Mouse (Mus musculus) testis, adult 2 months (tissue): ENCODE measurements around the gene Rad21l. TPM values are rescaled to one million over a fixed set of nuclear protein-coding genes. Genes with fewer than 3 reads are reported as not detected.

Source experiments
- H3K27ac ChIP-seq: fragments of 200-500 bp; 2 replicates; pipeline ENCODE4 v1.5.1; 2012; ENCODE audit warnings: low read depth, low read length; ENCODE audit not compliant: control insufficient read depth, insufficient read depth
- H3K27me3 ChIP-seq: fragments of 200-500 bp; 2 replicates; pipeline ENCODE4 v1.6.1; 2012; ENCODE audit warnings: mild to moderate bottlenecking, low read length, moderate library complexity; ENCODE audit not compliant: control insufficient read depth, insufficient read depth
- H3K36me3 ChIP-seq: fragments of 200-500 bp; 2 replicates; pipeline ENCODE4 v1.6.1; 2012; ENCODE audit warnings: mild to moderate bottlenecking, low read length; ENCODE audit not compliant: control insufficient read depth, insufficient read depth
- H3K4me1 ChIP-seq: fragments of 200-500 bp; 2 replicates; pipeline ENCODE4 v1.6.1; 2012; ENCODE audit warnings: low read length; ENCODE audit not compliant: control insufficient read depth, insufficient read depth
- H3K4me3 ChIP-seq: fragments of 200-500 bp; 2 replicates; pipeline ENCODE4 v1.5.1; 2012; ENCODE audit warnings: low read depth, mild to moderate bottlenecking, low read length, moderate library complexity, mixed read lengths; ENCODE audit not compliant: control insufficient read depth
- CTCF ChIP-seq: fragments of 200-500 bp; IDR thresholded peaks from 2 replicates; pipeline ENCODE4 v1.5.1; 2012; ENCODE audit warnings: low read depth, mild to moderate bottlenecking, inconsistent platforms, low read length, moderate library complexity; ENCODE audit not compliant: control insufficient read depth, insufficient read depth, insufficient replicate concordance
- POLR2A ChIP-seq: fragments of 200-500 bp; IDR thresholded peaks from 2 replicates; pipeline ENCODE4 v1.6.1; 2012; ENCODE audit warnings: low read depth, mild to moderate bottlenecking, inconsistent platforms, low read length, moderate library complexity; ENCODE audit not compliant: control insufficient read depth
- polyA plus RNA-seq: library from polyadenylated mRNA; depleted of rRNA; stranded (reverse); fragments of >200 nt; gene quantifications from 2 replicates; pipeline ENCODE4 v1.2.3, GENCODE M21; 2012

The Rad21l gene
- polyA plus RNA-seq, 1 experiment = 0.62 TPM

DNA sequence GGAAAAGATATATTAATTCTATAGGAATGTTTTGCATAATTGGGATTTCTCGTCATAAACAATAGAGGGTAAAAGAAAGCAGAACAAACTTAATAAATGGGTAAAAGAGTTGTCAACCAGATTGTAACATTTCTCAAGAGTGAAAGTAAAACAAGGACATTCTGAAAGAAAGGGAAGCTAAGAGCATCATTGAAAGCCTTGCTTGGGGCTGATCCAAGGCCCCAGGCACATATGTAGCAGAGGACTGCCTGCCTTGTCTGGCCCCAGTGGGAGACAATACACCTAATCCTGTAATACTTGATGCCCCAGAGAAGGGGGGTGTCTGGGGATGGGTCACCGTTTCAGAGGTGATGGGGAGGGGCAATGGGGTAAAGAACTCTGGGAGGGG is 32.3 kb downstream of the Rad21l start:
- Histone ChIP-seq H3K4me3 (no peak overlapping the region), H3K27ac (no peak overlapping the region), H3K36me3 (no peaks in the 10 kb centered on the region), H3K27me3 (no peaks in the 10 kb centered on the region; the same call in 1 of the 2 replicates), H3K4me1 (peaks cover 2% of the 10 kb centered on the region)
- no peak for TF ChIP-seq POLR2A
- no peak for TF ChIP-seq CTCF

- TF ChIP-seq CTCF (no peak), POLR2A (no peak)
- Histone ChIP-seq H3K4me3 (no peak overlapping the region), H3K27me3 (no peaks in the 10 kb centered on the region; the same call in 1 of the 2 replicates), H3K4me1 (peaks cover 2% of the 10 kb centered on the region), H3K27ac (no peak overlapping the region), H3K36me3 (no peaks in the 10 kb centered on the region)
These were observed 32.8 kb downstream of the Rad21l start for GRCm38 (mm10) chr2:151635362-151636014.

GRCm38 (mm10) chr2:151634903-151635302 is 33.4 kb downstream of the Rad21l start:
- no peak overlapping the region for H3K27ac ChIP-seq
- H3K36me3 ChIP-seq = no peaks in the 10 kb centered on the region
- TF ChIP-seq CTCF = no peak
- no peak for TF ChIP-seq POLR2A
- no peak overlapping the region for H3K4me3 ChIP-seq
- no peaks in the 10 kb centered on the region; the same call in 1 of the 2 replicates for H3K27me3 ChIP-seq
- H3K4me1 ChIP-seq = peaks cover 2% of the 10 kb centered on the region

- Histone ChIP-seq H3K27ac (no peak overlapping the region), H3K36me3 (no peaks in the 10 kb centered on the region), H3K4me1 (peaks cover 2% of the 10 kb centered on the region), H3K27me3 (no peaks in the 10 kb centered on the region; the same call in 1 of the 2 replicates), H3K4me3 (no peak overlapping the region)
- TF ChIP-seq POLR2A = no peak
- no peak for TF ChIP-seq CTCF
These were observed 35.4 kb downstream of the Rad21l start for GRCm38 (mm10) chr2:151632982-151633381.

DNA sequence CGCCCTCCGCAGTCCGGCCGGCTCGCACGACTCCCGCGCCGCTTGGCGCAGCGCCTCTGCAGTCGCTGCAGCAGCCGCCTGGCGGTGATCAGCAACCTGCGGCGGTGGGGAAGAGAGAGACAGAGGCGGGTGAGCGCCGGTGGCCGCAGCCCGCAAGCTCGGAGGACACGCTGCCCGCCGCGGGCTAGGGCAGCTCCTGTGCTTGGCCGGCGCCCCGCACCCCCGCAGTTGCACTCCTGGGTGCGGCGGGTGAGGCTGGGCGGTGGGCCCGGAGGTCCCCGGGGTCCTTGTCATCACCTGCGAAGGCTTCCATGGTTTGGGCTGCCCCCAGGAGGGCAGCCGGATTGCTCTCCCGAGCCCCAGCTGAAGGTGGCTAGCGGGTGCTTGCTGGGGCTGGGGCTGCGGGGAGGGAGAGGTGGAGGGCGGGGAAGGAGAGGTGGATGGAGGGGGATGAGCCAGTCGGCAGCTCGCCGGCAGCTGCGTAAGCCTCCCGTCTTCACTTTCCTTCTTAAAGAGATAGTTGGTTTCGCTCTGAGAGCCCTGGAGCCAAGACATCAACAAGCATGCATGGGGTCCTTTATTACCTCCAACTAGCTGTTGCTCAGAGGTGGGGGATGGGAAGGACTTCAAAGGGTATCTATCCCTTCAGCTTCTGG is 36.0 kb downstream of the Rad21l start, which contains the start of gene Snph:
Gene Snph (minus strand): TSS at position 435 of the 656 bp plus-strand sequence.
- no peaks in the 10 kb centered on the region; the same call in 1 of the 2 replicates for H3K27me3 ChIP-seq
- H3K4me3 ChIP-seq = peak within 1 kb of the TSS; percentile 26
- no peaks in the 10 kb centered on the region for H3K36me3 ChIP-seq
- TF ChIP-seq CTCF (no peak), POLR2A (no peak)
- H3K27ac ChIP-seq = no peak within 1 kb of the TSS
- H3K4me1 ChIP-seq = peaks cover 2% of the 10 kb centered on the region

- Histone ChIP-seq H3K36me3 (no peaks in the 10 kb centered on the region), H3K4me1 (peaks cover 2% of the 10 kb centered on the region), H3K27me3 (no peaks in the 10 kb centered on the region; the same call in 1 of the 2 replicates), H3K4me3 (peak overlapping the region; percentile 26), H3K27ac (no peak overlapping the region)
- no peak for TF ChIP-seq CTCF
- no peak for TF ChIP-seq POLR2A
These were observed 36.8 kb downstream of the Rad21l start for GRCm38 (mm10) chr2:151631406-151632158.

DNA sequence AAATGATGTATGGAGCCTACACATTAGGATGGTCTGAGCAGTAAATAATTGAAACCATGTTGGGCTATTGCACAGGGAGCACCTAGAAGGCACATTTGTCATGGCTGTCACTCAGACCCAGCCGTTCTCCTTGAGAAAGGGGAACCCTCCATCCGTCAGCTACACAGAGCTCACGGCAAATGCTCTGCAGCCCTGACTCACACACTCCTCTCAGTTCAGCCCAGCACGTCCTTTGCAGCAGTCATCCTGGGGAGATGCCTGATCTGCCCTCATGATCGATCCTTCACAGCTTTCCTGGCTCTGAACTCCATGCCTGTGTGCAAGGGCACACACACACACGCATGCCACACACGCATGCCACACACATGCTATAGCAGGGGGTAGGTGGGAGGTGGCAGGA is 39.0 kb downstream of the Rad21l start:
- H3K4me1 ChIP-seq = peaks cover 2% of the 10 kb centered on the region
- no peaks in the 10 kb centered on the region for H3K36me3 ChIP-seq
- H3K4me3 ChIP-seq = no peak overlapping the region
- H3K27ac ChIP-seq = no peak overlapping the region
- no peaks in the 10 kb centered on the region; the same call in 1 of the 2 replicates for H3K27me3 ChIP-seq
- TF ChIP-seq POLR2A (no peak), CTCF (no peak)
